Mouse (Mus musculus): ENCODE measurements around the gene Cdkn3. TPM values are rescaled to one million over a fixed set of nuclear protein-coding genes. Genes with fewer than 3 reads are reported as not detected.

Cdkn3 gene
- 1.9 and 2.5 TPM in 2 replicates for polyA plus RNA-seq (2012; rRNA removed)

DNA sequence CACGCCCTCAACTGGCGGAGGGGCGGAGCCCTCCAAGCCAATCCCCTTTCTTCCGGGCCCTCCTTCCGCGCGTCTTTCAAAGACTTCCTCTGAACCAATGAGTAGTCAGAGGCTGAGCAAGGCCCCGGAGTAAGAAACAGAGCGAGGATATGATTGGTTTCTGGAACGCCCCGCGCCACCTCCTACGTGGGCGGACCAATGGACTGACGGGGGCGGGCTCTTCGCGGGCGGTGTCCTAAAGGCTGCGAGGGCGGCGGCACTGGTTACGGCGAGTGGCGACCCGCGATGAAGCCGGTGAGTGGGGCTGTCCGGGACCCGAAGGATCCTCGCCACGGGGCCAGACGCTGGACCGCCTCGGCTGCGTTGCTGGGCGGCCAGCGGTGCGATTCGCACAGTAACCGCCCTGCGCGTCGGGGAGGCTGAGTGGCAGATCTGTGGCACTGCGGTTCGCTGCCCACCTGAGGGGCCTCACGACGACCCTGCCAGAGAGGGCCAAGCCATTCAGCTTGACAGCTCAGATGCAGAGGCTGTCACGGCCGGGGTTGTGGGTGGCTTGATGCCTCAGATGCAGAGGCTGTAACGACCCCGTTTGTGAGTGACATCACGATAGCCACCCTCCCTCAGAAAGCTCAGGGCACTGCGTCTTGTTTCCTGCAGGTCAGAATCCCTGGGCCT lies at the start of gene Cdkn3:
Gene Cdkn3 (plus strand): TSS at position 187 of the 675 bp plus-strand sequence.
- Histone ChIP-seq H3K4me3 (ENCODE audit: extremely low read depth, insufficient read depth, insufficient read length) (peak within 1 kb of the TSS; percentile 81), H3K27me3 (ENCODE audit: control insufficient read depth, insufficient read depth, low read length) (no peaks in the 10 kb centered on the region), H3K27ac (ENCODE audit: insufficient read depth, low read length) (peak within 1 kb of the TSS; percentile 19; the same call in 1 of the 2 replicates), H3K36me3 (ENCODE audit: control insufficient read depth, insufficient read depth, low read length) (no peaks in the 10 kb centered on the region), H3K4me1 (ENCODE audit: control insufficient read depth, insufficient read depth, insufficient read length) (peaks cover 4% of the 10 kb centered on the region; the same call in 1 of the 2 replicates)
- peak; percentile 88 to 90 for DNase-seq (ENCODE audit: low read depth in 1 of 2, low spot score in 2 of 2)
- under 1% methylated on average over 54 of the region's 54 CpGs for WGBS
- TF ChIP-seq POLR2A (IDR thresholded peaks at IDR 0.05; ENCODE audit: low read depth, low read length) (no peak), CTCF (IDR thresholded peaks at IDR 0.05; ENCODE audit: extremely low read depth, insufficient read depth, insufficient read length, insufficient replicate concordance) (no peak)

DNA sequence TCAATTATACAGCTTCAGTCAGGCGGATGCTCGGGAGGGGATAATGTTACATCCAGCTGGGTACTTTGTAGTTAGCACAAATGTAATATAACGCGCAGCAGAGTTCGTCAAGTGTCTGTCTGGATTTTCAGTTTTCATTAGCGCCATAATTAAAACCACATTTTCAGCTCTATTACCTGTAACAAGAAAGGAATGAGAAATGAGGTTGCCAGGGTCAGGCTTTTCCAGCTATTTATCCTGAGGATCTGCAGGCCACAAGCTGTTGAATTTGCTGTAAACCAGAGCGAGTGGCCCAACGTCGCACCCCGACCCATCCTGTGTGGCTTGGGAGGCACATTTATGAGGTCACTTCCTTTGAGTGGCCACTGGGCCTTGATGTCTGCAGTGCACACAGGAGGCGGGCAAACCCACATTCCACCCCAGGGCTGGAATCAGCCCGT lies 41.8 kb upstream of the Cdkn3 start:
- 80% methylated on average over 12 of the region's 12 CpGs for WGBS
- DNase-seq (ENCODE audit: low read depth in 1 of 2, low spot score in 2 of 2), result no peak
- no peak overlapping the region for H3K27ac ChIP-seq (ENCODE audit: insufficient read depth, low read length)
- no peaks in the 10 kb centered on the region for H3K36me3 ChIP-seq (ENCODE audit: control insufficient read depth, insufficient read depth, low read length)
- H3K27me3 ChIP-seq (ENCODE audit: control insufficient read depth, insufficient read depth, low read length), result no peaks in the 10 kb centered on the region; the same call in 1 of the 2 replicates
- H3K4me1 ChIP-seq (ENCODE audit: control insufficient read depth, insufficient read depth, insufficient read length), result no peaks in the 10 kb centered on the region
- TF ChIP-seq CTCF (IDR thresholded peaks at IDR 0.05; ENCODE audit: extremely low read depth, insufficient read depth, insufficient read length, insufficient replicate concordance) (no peak), POLR2A (IDR thresholded peaks at IDR 0.05; ENCODE audit: low read depth, low read length) (no peak)
- no peak overlapping the region for H3K4me3 ChIP-seq (ENCODE audit: extremely low read depth, insufficient read depth, insufficient read length)

DNA sequence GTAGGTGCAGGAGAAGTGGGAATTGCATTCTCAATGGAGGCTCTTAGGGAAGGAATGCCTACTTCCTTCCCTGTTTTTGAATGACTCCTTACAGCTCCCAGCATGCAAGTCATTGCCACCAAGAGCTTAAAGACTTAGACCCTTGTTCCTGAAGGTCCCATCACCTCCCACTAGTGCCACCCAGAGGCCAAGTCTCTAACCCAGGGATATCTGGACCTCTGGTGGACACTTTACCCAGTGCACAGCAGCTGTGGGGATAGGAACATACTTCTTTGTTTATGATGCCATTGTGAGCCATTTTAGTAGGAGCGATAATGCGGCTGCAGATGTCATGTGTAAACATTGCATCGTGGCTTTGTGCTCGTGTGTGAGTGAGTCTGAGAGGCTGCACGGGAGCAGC lies 38.3 kb upstream of the Cdkn3 start:
- Histone ChIP-seq H3K27ac (ENCODE audit: insufficient read depth, low read length) (no peak overlapping the region), H3K27me3 (ENCODE audit: control insufficient read depth, insufficient read depth, low read length) (no peaks in the 10 kb centered on the region; the same call in 1 of the 2 replicates), H3K4me3 (ENCODE audit: extremely low read depth, insufficient read depth, insufficient read length) (no peak overlapping the region), H3K36me3 (ENCODE audit: control insufficient read depth, insufficient read depth, low read length) (no peaks in the 10 kb centered on the region), H3K4me1 (ENCODE audit: control insufficient read depth, insufficient read depth, insufficient read length) (no peaks in the 10 kb centered on the region)
- DNase-seq (ENCODE audit: low read depth in 1 of 2, low spot score in 2 of 2), result no peak
- TF ChIP-seq POLR2A (IDR thresholded peaks at IDR 0.05; ENCODE audit: low read depth, low read length) (no peak), CTCF (IDR thresholded peaks at IDR 0.05; ENCODE audit: extremely low read depth, insufficient read depth, insufficient read length, insufficient replicate concordance) (no peak)
- 78% methylated on average over 5 of the region's 5 CpGs for WGBS

DNA sequence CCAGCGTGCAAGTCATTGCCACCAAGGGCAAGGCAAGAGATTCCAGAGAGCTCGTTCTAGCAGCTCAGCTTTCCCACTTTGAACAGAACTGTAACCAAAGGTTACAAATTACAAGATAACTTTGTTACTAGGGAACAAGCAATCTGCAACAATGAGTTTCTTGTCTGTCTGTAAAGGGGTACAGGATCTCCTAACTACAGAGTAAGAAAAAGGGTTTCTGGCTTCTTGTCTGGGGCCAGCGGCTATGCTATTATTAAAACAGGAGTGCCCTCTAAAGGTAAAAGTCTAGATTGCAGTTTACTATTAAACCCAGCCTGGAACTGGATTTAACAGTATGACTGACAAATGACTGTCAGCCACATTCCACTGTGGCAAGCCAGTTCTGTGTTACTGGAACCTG lies 36.5 kb upstream of the Cdkn3 start:
- H3K27ac ChIP-seq (ENCODE audit: insufficient read depth, low read length), result no peak overlapping the region
- no peak for DNase-seq (ENCODE audit: low read depth in 1 of 2, low spot score in 2 of 2)
- no peak for TF ChIP-seq CTCF (IDR thresholded peaks at IDR 0.05; ENCODE audit: extremely low read depth, insufficient read depth, insufficient read length, insufficient replicate concordance)
- no peak for TF ChIP-seq POLR2A (IDR thresholded peaks at IDR 0.05; ENCODE audit: low read depth, low read length)
- no peak overlapping the region for H3K4me3 ChIP-seq (ENCODE audit: extremely low read depth, insufficient read depth, insufficient read length)
- H3K4me1 ChIP-seq (ENCODE audit: control insufficient read depth, insufficient read depth, insufficient read length), result no peaks in the 10 kb centered on the region
- no peaks in the 10 kb centered on the region for H3K36me3 ChIP-seq (ENCODE audit: control insufficient read depth, insufficient read depth, low read length)
- WGBS, result 52% methylated on average over 3 of the region's 3 CpGs
- H3K27me3 ChIP-seq (ENCODE audit: control insufficient read depth, insufficient read depth, low read length), result no peaks in the 10 kb centered on the region; the same call in 1 of the 2 replicates

DNA sequence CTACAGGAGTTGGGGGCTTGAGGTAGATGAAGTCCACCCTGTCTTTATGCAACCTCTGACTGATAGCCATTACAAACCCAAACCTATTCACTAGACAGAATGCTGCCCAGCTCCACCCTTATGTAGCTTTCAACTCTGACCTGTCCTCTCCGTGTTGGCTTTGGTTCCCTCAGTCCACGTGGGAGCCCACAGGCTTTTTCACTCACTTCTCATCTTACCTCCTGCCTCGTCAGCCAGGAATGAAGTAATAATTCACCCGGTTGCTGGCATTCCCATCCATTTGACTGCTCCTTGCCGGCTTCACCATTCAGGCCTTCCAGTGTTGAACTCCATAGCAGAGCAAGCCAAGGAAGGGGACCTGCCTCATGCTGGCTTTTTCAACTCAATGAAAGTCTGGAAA lies 35.4 kb upstream of the Cdkn3 start:
- H3K36me3 ChIP-seq (ENCODE audit: control insufficient read depth, insufficient read depth, low read length), result no peaks in the 10 kb centered on the region
- no peak for TF ChIP-seq POLR2A (IDR thresholded peaks at IDR 0.05; ENCODE audit: low read depth, low read length)
- TF ChIP-seq CTCF (IDR thresholded peaks at IDR 0.05; ENCODE audit: extremely low read depth, insufficient read depth, insufficient read length, insufficient replicate concordance), result no peak
- no peak overlapping the region for H3K27ac ChIP-seq (ENCODE audit: insufficient read depth, low read length)
- no peaks in the 10 kb centered on the region for H3K4me1 ChIP-seq (ENCODE audit: control insufficient read depth, insufficient read depth, insufficient read length)
- 64% methylated on average over 5 of the region's 5 CpGs for WGBS
- no peak for DNase-seq (ENCODE audit: low read depth in 1 of 2, low spot score in 2 of 2)
- H3K4me3 ChIP-seq (ENCODE audit: extremely low read depth, insufficient read depth, insufficient read length), result no peak overlapping the region
- H3K27me3 ChIP-seq (ENCODE audit: control insufficient read depth, insufficient read depth, low read length), result no peaks in the 10 kb centered on the region; the same call in 1 of the 2 replicates

DNA sequence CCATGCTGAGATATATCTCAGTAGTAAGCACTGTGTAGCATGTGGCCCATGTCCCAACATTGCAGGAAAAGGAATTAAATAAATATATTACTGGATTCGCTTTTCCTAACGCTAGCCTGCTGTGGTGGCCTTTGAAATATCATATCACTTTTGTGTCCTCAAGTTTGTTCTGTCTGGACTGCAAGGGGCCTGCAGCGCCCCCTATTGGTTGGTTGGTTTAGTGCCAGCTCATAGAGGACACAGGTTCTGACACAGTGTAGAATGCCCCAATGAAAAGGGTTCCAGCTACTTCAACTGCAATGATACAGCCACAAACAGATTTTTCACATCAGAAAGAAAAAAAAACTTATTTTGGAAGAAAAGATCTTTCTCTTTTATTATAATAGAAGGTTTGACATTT lies 34.6 kb upstream of the Cdkn3 start:
- H3K36me3 ChIP-seq (ENCODE audit: control insufficient read depth, insufficient read depth, low read length), result no peaks in the 10 kb centered on the region
- WGBS, result 65% methylated on average over 3 of the region's 3 CpGs
- DNase-seq (ENCODE audit: low read depth in 1 of 2, low spot score in 2 of 2), result no peak

DNA sequence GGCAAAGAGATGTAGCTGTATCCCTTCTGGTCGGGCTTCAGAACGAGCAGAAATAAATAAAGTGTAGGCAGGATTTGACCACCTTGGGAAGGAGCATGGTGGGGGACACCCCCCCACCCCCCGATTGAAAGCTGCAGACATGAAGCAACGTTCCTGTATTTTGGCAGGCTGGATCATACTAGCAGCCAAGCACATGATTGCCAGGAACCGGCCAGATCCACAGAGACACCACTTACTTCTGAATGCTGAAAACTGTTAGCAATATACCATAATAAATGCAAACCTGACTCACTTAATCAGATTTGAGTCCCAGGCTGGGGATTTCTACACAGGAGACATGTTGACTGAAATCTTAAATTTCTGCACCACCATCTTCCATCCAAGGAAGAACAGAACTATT lies 26.1 kb upstream of the Cdkn3 start:
- Histone ChIP-seq H3K36me3 (ENCODE audit: control insufficient read depth, insufficient read depth, low read length) (no peaks in the 10 kb centered on the region), H3K27me3 (ENCODE audit: control insufficient read depth, insufficient read depth, low read length) (no peaks in the 10 kb centered on the region), H3K27ac (ENCODE audit: insufficient read depth, low read length) (no peak overlapping the region), H3K4me1 (ENCODE audit: control insufficient read depth, insufficient read depth, insufficient read length) (no peaks in the 10 kb centered on the region; the same call in 1 of the 2 replicates), H3K4me3 (ENCODE audit: extremely low read depth, insufficient read depth, insufficient read length) (no peak overlapping the region)
- WGBS, result 85% methylated on average over 5 of the region's 5 CpGs
- no peak for TF ChIP-seq POLR2A (IDR thresholded peaks at IDR 0.05; ENCODE audit: low read depth, low read length)
- no peak for TF ChIP-seq CTCF (IDR thresholded peaks at IDR 0.05; ENCODE audit: extremely low read depth, insufficient read depth, insufficient read length, insufficient replicate concordance)
- no peak for DNase-seq (ENCODE audit: low read depth in 1 of 2, low spot score in 2 of 2)

More for the DNA sequence above, 34.6 kb upstream of the Cdkn3 start:
- Histone ChIP-seq H3K27ac (ENCODE audit: insufficient read depth, low read length) (no peak overlapping the region), H3K4me1 (ENCODE audit: control insufficient read depth, insufficient read depth, insufficient read length) (no peaks in the 10 kb centered on the region), H3K4me3 (ENCODE audit: extremely low read depth, insufficient read depth, insufficient read length) (no peak overlapping the region), H3K27me3 (ENCODE audit: control insufficient read depth, insufficient read depth, low read length) (no peaks in the 10 kb centered on the region; the same call in 1 of the 2 replicates)
- TF ChIP-seq CTCF (IDR thresholded peaks at IDR 0.05; ENCODE audit: extremely low read depth, insufficient read depth, insufficient read length, insufficient replicate concordance) (peak; percentile 31; the same call in 1 of the 2 replicates), POLR2A (IDR thresholded peaks at IDR 0.05; ENCODE audit: low read depth, low read length) (no peak)
